Mouse (Mus musculus) telencephalon, adult 2 months (tissue): ENCODE results near the gene Cxcr5.
A peak's percentile ranks its signal among the peaks of the same experiment; 100 is the strongest.

ENCODE experiments used
- DNase-seq: peaks from one replicate; pipeline ENCODE4 v3.0.0-alpha.2; 2011; ENCODE audit warnings: low read depth, low spot score

The Cxcr5 gene

GRCm38 (mm10) chr9:44494863-44495809, 66.5 kb downstream of the Cxcr5 start:
- DNase-seq, result no peak

- no peak for DNase-seq
These were observed 67.3 kb downstream of the Cxcr5 start for GRCm38 (mm10) chr9:44494261-44494862.

GRCm38 (mm10) chr9:44492631-44493461, 68.8 kb downstream of the Cxcr5 start:
- no peak for DNase-seq

GRCm38 (mm10) chr9:44491351-44491750, 70.3 kb downstream of the Cxcr5 start:
- DNase-seq, result no peak

GRCm38 (mm10) chr9:44490086-44490967, 71.3 kb downstream of the Cxcr5 start:
- DNase-seq, result no peak

GRCm38 (mm10) chr9:44489651-44490085, 72.0 kb downstream of the Cxcr5 start:
- DNase-seq, result no peak

GRCm38 (mm10) chr9:44488855-44489381, 72.8 kb downstream of the Cxcr5 start:
- DNase-seq, result no peak

- no peak for DNase-seq
These were observed 73.3 kb downstream of the Cxcr5 start for GRCm38 (mm10) chr9:44488416-44488815.

- DNase-seq, result no peak
These were observed 74.2 kb downstream of the Cxcr5 start for GRCm38 (mm10) chr9:44487441-44487840.

- DNase-seq, result no peak
These were observed 74.8 kb downstream of the Cxcr5 start for GRCm38 (mm10) chr9:44486741-44487421.

GRCm38 (mm10) chr9:44486335-44486734, 75.3 kb downstream of the Cxcr5 start:
- DNase-seq, result no peak

GRCm38 (mm10) chr9:44485516-44486161, 76.0 kb downstream of the Cxcr5 start:
- DNase-seq, result no peak

- no peak for DNase-seq
These were observed 76.6 kb downstream of the Cxcr5 start for GRCm38 (mm10) chr9:44485105-44485515.

- no peak for DNase-seq
These were observed 77.2 kb downstream of the Cxcr5 start for GRCm38 (mm10) chr9:44484311-44485104.

GRCm38 (mm10) chr9:44483510-44484044, 78.1 kb downstream of the Cxcr5 start:
- DNase-seq, result no peak

GRCm38 (mm10) chr9:44483041-44483509, 78.6 kb downstream of the Cxcr5 start:
- DNase-seq, result no peak

GRCm38 (mm10) chr9:44482552-44482951, 79.1 kb downstream of the Cxcr5 start, which contains the start of gene Bcl9l:
Gene Bcl9l, plus strand, starts transcription at chr9:44482825.
- peak; percentile 80 for DNase-seq

- DNase-seq, result no peak
These were observed 79.6 kb downstream of the Cxcr5 start for GRCm38 (mm10) chr9:44482112-44482511.
